Mouse (Mus musculus) lung, adult 2 months (tissue): ENCODE results near the gene Ldb2. TPM values are rescaled to one million over a fixed set of nuclear protein-coding genes. Genes with fewer than 3 reads are reported as not detected.
A peak's percentile ranks its signal among the peaks of the same experiment; 100 is the strongest.

Experiments
- DNase-seq: peaks from one replicate; pipeline ENCODE4 v3.0.0; 2022
- H3K4me1 ChIP-seq: fragments of 200-500 bp; 2 replicates; pipeline ENCODE4 v1.6.1; 2011; ENCODE audit warnings: low read length; ENCODE audit not compliant: control insufficient read depth, insufficient read depth
- H3K4me3 ChIP-seq: fragments of 200-500 bp; replicated peaks from 2 replicates; pipeline ENCODE3; 2011; ENCODE audit warnings: low read depth, mild to moderate bottlenecking, control low read depth, low read length; ENCODE audit errors: extremely low read depth
- CTCF ChIP-seq: fragments of 200-500 bp; IDR thresholded peaks from 2 replicates; pipeline ENCODE4 v1.5.1; 2011; ENCODE audit warnings: mild to moderate bottlenecking, low read length, control low read depth; ENCODE audit not compliant: insufficient read depth
- POLR2A ChIP-seq: fragments of 200-500 bp; IDR thresholded peaks from 2 replicates; pipeline ENCODE4 v1.6.1; 2011; ENCODE audit warnings: low read depth, mild to moderate bottlenecking, control low read depth, low read length, borderline replicate concordance; ENCODE audit errors: extremely low read depth
- WGBS: fragments of 180-500 bp; shearing (Covaris S2); methylation state at CpG from one replicate; pipeline ENCODE4 v1.1.7; 2018; 5-methylcytosine and 5-hydroxymethylcytosine counted together
- polyA plus RNA-seq: library from polyadenylated mRNA; depleted of rRNA; stranded (reverse); fragments of >200 nt; gene quantifications from 2 replicates; pipeline ENCODE4 v1.2.3, GENCODE M21; 2012

The Ldb2 gene
- polyA plus RNA-seq, 1 experiment = 177 TPM

DNA sequence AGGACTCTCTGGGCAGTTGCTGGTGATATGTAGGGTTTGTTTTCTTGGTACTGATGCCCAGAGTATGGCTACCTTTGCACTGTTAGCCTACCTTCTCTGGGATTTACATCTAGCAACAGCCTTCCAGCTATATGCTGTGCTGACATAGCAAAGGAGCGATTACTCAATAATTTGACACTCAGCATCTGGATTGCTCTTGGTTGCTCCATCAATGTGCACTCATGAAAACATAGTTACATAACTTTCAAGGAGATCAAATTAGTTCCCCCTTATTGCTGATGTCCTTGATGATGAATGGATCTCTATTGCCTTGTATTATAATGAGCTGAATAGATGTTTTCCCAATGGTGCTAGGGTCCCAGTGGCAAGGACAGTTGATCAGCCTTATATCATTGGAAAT lies 308.0 kb downstream of the Ldb2 start:
- no peak for DNase-seq
- H3K4me1 ChIP-seq = peaks cover 5% of the 10 kb centered on the region
- TF ChIP-seq POLR2A (no peak), CTCF (no peak)
- WGBS = 83% methylated on average over 1 of the region's 1 CpGs
- no peak overlapping the region for H3K4me3 ChIP-seq

GRCm38 (mm10) chr5:44490462-44490861 lies 309.0 kb downstream of the Ldb2 start:
- Histone ChIP-seq H3K4me1 (peaks cover 3% of the 10 kb centered on the region), H3K4me3 (no peak overlapping the region)
- WGBS = 93% methylated on average over 6 of the region's 6 CpGs
- DNase-seq = no peak
- no peak for TF ChIP-seq CTCF
- TF ChIP-seq POLR2A = no peak

- WGBS = 72% methylated on average over 11 of the region's 11 CpGs
- DNase-seq = no peak
Measured at GRCm38 (mm10) chr5:44483426-44484106, 315.9 kb downstream of the Ldb2 start.

GRCm38 (mm10) chr5:44481406-44481805 lies 318.1 kb downstream of the Ldb2 start:
- TF ChIP-seq CTCF (no peak), POLR2A (no peak)
- Histone ChIP-seq H3K4me1 (no peaks in the 10 kb centered on the region), H3K4me3 (no peak overlapping the region)
- DNase-seq = no peak
- 72% methylated on average over 4 of the region's 4 CpGs for WGBS

More at GRCm38 (mm10) chr5:44483426-44484106, 315.9 kb downstream of the Ldb2 start:
- TF ChIP-seq POLR2A (no peak), CTCF (no peak)
- no peak overlapping the region for H3K4me3 ChIP-seq
- H3K4me1 ChIP-seq = no peaks in the 10 kb centered on the region

- TF ChIP-seq POLR2A (no peak), CTCF (peak; percentile 33; the same call in 1 of the 2 replicates)
- no peak overlapping the region for H3K4me3 ChIP-seq
- H3K4me1 ChIP-seq = no peaks in the 10 kb centered on the region
- no peak for DNase-seq
- 44% methylated on average over 4 of the region's 4 CpGs for WGBS
Measured at GRCm38 (mm10) chr5:44476356-44476755, 323.1 kb downstream of the Ldb2 start.

DNA sequence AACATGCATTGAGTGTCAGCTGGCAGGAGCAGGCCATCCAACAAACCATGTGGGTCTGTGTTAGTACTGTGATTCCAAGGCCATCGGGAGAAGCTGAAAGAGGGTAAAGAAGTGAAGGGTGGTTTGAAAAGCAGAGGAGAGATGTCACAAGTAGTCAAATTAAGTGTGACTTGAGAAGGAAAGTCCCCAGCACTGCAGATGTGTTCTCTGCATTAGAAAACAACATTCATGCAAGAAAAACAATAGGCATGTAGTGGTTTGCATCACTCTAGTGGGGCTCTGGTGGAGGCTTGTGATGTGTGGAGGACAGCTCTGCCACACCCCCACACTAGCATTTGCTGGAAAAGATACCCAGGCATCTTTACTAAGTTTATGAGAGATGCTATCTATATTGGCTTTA lies 323.9 kb downstream of the Ldb2 start:
- Histone ChIP-seq H3K4me3 (no peak overlapping the region), H3K4me1 (no peaks in the 10 kb centered on the region)
- WGBS = 70% methylated on average over 1 of the region's 1 CpGs
- DNase-seq = no peak
- no peak for TF ChIP-seq CTCF
- TF ChIP-seq POLR2A = no peak

- no peak for TF ChIP-seq CTCF
- H3K4me3 ChIP-seq = no peak overlapping the region
- DNase-seq = no peak
- H3K4me1 ChIP-seq = no peaks in the 10 kb centered on the region
- 85% methylated on average over 10 of the region's 10 CpGs for WGBS
Measured at GRCm38 (mm10) chr5:44473857-44474762, 325.4 kb downstream of the Ldb2 start.

DNA sequence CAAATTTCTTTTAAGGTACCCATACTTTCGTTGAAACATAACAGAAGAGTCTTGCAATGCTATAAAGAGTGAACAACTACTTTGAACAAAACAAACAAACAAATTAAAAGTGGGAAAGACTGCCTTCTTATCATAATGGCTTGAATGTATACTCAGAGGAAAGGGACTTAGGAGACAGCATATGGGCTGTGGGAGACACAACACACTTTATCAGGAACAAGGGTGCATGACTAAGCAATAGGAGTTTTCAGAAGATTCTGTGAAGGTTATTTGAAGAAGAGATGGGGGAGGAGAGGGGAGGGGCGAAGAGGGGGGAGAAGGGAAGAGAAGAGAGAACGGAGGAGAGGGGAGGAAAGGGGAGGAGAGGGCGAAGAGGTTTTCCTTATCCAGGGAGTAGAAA lies 334.2 kb downstream of the Ldb2 start:
- WGBS = 73% methylated on average over 4 of the region's 4 CpGs
- no peak for DNase-seq
- TF ChIP-seq CTCF (no peak), POLR2A (no peak)
- Histone ChIP-seq H3K4me3 (no peak overlapping the region), H3K4me1 (no peaks in the 10 kb centered on the region)
